Mouse (Mus musculus): ENCODE measurements around the gene Tril. TPM values are rescaled to one million over a fixed set of nuclear protein-coding genes. Genes with fewer than 3 reads are reported as not detected.

Tril gene
- total RNA-seq, 2 experiments from 2014 or later: 56.2 to 58.3 TPM

DNA sequence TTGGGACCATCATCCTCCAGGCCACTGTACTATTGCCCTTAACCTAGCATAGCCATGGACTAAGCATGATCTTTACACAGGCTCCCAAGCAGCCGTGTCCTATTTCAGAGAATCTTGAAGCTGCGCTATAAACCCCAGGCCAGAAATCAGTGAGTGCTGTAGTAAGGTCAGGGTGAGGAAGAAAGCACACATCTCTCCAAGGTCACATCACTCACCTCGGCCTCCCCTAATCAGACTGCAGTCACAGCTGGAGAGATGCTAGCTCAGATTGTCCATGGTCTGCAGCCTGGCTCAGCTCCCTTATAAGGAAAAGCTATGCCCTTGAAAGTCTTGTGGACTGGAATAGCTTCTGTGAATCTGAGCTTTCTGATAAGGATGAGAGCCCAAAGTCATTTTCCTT lies 13.4 kb downstream of the Tril start:
- no peak for DNase-seq (ENCODE audit: low spot score in 2 of 2)

DNA sequence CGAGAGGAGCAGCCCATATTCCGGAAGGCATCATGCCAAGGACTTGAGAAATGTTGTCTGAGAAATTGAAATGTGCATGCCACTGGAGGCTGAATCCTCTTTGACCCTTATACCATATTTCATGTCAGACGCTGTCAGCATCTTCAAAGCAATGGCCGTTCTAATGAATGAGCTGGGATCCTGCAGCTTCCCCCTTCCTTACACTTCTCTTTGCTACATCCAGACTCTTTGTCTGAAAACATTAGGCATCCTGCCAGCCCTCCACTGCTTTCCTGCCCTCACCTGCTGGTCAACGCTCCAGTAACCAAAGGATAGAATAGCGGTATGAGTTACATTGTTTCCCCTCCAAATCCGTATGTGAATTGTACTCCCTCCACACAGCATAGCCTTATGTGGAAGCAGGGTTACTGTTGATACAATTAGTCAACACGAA lies 14.0 kb downstream of the Tril start:
- DNase-seq (ENCODE audit: low spot score in 2 of 2): no peak

DNA sequence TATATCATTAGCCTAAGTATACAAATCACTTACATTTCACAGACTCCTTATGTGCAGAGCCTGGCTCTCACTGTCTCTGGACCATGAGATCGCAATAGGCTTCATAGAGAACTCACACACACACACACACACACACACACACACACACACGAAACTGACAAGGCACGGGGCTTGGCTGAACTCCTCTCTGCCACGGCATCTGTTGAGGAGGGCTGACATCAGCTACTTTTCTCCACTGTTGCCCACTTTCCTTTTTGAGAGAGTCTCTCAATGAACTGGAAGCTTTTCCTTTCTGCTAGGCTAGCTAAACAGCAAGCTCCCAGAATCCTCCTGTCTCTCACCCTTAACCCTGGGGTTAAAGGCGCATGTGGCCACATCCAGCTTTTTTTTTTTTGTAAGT lies 14.6 kb downstream of the Tril start:
- no peak for DNase-seq (ENCODE audit: low spot score in 2 of 2)

DNA sequence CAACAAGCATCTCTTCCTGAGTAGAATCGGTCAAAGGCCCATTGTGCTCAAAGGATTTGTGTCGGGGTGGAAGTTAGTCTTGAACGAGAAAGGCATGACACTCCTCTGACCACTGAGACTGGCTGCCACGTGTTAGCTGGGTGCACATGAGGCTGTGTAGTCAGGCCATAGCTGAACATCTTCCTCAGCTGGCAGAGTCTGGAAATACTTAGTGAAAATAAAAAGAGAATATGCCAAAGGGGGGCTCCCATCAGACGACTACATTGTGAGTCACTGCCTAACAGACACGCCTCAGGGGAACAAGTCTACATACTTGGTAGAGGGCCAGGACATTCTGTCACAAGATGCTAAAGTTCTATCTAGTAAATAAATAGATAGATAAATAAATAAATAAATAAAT lies 16.5 kb downstream of the Tril start:
- no peak for DNase-seq (ENCODE audit: low spot score in 2 of 2)

DNA sequence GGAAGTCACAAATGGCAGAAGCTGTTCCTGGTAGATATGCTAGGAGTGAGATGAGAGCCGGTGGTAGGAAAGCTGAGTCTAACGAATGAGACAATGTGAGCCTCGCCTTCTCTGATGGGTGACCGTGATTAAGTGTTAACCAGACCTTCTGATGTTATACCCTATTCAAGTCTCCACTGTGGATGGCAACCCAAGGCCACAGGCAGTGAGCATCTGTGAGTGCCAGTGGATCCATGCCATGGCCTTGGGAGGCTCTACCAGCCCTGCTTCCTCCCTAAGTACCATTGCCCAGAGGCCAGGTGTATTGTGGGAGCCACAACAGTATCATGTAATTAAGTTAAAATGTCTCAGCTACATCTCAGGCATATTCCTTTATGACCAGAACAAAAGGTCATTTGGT lies 17.1 kb downstream of the Tril start:
- no peak for DNase-seq (ENCODE audit: low spot score in 2 of 2)

DNA sequence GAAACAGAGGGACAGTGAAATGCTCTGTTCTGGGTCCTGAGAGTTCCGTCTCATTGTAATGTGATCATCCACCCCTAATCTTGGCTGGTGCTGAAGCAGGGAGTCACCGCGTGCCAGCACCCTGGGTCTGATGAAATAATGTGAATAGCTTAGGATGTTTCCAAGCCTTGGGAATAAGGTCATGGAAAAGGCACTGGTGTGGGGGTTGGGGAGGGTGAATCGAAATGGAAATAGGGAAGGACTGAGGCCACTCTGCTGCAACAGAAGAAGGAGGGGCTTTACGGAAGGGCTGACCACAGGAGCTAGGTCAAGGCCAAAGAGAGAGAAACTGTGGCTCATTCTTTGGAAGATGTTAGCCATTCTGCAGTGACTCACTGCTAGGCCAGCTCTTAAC lies 18.7 kb downstream of the Tril start:
- peak in 1 of 2 experiments; percentile 61 for DNase-seq (ENCODE audit: low spot score in 2 of 2)

DNA sequence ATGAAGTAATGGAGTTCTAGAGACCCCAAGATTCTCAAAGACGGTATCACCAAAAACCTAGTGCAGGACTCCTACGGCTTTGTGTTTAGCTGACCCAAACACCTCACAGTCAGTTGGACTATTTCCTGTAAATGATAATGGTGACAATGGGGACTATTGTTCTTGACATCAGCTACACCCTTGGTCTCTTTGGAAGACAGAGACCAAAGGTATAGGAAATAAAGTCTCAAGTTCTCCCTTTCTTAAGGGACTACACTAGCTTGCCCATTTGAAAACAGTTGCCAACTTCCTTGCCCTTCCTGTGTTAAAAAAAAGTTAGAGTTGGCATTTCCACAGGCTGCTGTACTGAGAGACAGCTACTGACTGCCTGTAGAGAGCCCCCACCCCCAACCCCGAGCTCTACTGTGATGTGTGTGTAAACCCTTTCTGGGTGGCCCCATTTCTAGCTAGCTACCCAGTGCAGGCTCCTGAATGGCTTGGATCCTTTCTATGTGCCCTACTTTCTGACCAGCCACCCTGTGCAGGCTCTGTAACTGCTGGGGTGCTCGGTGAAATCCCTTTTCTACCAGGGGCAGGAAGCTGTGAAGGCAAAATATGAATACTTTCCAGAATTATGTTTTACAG lies 19.2 kb downstream of the Tril start:
- peak in 1 of 2 experiments; percentile 48 for DNase-seq (ENCODE audit: low spot score in 2 of 2)

DNA sequence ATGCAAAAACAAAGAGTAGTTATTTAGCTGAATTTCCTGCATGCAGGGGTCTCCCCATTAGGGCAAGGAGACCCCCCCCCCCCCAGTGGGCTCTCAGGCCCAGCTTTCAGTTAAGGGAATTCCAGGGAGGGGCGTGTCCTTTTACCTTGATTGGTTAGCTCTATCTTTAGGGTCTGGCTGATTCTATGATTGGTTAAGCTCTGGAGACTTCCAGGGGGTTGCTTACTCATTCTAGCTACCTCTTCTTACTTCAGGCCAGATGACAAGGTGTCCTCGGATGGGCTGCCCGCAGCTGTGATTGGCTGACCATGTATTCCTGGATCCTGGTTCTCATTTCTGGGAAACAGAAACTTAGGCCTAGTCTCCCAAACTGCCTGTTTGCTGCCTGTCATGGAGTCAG lies 21.8 kb downstream of the Tril start:
- DNase-seq (ENCODE audit: low spot score in 2 of 2): no peak

DNA sequence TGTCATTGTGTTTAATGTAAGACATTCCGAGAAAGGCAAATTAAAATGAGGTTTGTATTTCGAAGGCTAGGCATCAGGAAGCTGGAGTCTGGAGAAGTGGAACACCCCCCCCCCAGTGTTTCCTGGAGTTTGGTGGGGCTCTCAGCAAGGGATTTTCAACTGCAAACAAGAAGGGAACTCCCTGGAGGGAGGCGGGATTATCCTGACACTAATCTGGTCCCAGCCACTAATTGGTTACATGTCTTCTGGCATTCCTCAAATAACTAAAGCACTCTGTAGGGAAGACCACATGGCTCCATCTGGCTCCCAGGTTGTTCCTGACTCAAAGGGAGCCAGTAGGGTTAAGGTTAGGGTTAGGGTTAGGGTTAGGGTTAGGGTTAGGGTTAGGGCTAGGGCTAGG lies 23.8 kb downstream of the Tril start:
- no peak for DNase-seq (ENCODE audit: low spot score in 2 of 2)

DNA sequence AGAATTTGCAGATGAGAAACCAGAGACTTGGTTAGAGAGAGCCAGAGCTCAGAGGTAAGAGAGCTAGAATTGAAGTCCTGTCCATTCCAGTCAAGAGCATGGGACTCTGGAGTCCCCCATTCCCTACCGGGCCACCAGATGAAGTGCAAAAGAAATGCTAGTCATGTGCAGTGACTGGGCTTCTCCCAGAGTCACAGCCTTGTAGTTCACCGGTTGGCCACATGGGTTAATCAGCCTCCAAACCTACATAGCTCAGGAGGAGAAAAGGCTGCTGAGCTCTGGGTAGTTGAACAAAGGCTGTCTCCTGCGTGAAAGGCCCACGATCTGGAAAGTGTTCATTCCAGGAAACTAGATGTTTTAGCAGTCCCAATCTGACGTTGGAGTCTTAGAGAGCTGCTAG lies 24.8 kb downstream of the Tril start:
- no peak for DNase-seq (ENCODE audit: low spot score in 2 of 2)

DNA sequence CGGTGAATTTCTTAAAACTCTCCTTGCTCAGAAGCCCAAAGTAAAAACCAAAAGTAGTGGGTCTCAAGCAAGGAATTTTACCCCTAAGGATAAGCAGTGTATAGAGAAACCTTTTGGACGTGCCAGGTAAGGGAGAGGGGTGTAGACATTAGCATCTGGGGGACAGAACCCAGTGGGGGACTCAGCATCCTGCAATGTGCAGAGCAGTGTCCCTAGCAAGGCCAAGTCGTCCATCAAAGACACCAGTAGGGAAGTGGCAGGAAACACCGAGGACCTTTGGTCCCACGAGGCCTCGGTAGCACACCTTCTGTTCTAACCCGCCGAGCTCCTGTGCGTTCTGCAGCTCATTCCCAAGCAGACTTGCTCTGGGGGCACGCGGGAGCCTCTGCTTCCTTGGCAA lies 25.6 kb downstream of the Tril start:
- no peak for DNase-seq (ENCODE audit: low spot score in 2 of 2)

DNA sequence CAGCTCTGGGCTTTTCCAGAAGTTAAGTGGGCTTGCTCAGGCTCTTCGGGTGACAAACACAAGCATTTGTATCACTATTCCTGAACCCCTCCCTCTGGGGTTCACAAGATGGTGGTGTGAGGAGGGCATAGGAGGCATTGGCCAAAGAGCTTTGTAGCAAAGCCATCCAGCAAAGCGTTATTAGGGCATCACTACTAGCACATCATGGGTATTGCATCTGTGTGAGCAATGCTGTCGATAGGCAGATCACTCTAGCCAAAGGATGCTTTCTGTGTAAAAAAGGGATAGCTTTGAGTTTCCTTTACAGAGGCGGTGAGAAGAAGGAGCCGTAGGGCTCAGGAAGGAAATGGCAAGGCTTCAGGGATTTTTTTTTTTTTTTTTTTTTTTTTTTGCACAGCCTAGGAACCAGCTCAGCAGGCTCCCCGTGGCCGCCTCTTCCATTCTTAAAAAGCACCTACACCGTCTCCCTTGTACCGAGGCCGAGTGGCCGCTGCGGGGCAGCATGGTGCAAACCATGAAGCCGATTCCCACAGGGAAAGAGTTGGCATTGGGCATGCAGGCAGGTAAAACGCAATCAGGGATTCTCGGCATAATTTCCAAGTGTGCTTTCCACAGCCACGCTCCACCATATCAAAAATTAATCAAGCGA lies 26.2 kb downstream of the Tril start:
- DNase-seq (ENCODE audit: low spot score in 2 of 2): peak; percentile 81 to 89

DNA sequence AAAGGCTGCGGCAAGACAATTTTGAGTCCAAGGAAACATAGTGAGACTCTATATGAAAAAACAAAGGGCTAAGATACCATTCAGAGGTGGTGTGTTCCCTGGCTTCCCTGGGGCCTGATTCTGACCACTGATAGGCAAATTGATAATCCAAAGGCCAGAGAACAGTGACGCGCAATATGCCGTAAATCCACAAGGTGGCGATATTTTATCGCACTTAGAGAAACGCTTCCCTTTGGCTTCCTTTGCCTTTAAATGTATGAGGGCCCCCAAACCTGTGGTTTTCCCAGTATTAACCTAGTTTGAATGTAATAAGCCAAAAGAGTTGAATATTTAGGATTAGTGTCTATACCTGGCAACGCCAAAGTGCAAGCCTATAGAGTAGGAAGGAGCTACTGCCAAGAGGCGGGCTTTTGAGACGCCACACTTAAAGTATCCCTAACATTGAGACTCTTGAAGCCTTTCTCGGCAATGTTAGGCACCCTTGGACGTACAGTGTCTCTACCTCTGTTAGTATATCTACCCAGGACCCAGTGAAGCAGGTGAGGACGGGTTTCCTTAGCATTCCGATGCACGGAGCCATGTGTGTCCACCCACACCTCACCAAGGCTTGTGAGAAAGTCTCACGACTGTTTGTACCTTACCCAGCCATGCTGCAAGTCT lies 37.6 kb downstream of the Tril start:
- DNase-seq (ENCODE audit: low spot score in 2 of 2): peak; percentile 58 to 76

DNA sequence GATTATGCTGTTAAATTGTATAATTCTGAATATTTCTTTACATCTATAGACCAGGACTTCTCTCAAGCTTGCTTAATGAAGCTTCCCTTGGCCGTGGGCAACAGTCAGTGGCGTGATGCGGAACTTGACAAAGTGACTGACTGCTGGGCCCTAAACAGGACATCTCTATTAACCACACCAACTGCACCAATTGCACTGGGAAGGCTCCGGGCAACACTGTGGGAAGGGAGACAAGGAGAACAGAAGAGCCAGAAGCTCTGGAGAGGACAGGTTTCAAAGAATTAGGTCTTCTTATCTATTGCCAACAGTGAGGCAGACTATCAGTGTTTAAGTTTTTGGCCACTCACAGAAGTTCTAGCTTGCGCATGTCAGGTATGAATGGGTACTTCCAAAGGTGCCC lies 38.4 kb downstream of the Tril start:
- DNase-seq (ENCODE audit: low spot score in 2 of 2): no peak

DNA sequence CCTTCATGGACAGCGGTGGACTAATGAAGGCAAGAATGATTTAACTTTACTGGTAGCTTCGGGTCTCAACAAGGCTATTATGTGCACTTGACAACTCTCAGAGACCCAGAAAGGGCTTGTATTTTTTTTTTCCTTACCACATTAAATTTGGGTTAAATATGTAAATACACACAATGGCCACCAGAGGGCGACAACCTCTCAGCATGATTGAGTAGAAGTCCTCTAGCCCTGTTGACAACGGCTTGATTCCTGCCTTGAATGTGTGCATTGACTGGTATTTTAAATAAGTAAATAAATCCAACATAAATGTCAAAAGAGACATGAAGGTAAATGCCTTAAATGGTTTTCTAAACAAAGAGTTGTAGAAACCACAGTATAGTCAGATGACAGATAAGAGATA lies 39.5 kb downstream of the Tril start:
- DNase-seq (ENCODE audit: low spot score in 2 of 2): peak; percentile 25 to 74

DNA sequence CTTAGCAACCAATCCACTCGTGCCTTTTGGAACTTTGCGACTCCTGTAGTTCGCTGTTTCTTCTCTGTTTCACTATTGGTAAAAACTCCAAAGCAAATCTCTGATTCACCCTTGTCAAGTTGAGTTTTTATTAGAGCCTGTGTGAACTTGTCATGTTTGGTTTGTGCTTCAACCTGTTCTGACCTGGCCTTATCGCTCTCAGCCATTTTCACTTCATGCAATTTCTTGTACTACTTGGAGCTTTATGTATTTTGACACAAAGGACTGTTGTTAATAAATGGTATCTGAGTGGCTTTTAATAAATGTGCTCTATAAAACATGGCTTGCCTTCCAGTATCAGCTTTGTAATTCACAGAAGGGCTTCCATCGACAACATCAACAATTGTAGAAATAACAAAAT lies 40.6 kb downstream of the Tril start:
- no peak for DNase-seq (ENCODE audit: low spot score in 2 of 2)

DNA sequence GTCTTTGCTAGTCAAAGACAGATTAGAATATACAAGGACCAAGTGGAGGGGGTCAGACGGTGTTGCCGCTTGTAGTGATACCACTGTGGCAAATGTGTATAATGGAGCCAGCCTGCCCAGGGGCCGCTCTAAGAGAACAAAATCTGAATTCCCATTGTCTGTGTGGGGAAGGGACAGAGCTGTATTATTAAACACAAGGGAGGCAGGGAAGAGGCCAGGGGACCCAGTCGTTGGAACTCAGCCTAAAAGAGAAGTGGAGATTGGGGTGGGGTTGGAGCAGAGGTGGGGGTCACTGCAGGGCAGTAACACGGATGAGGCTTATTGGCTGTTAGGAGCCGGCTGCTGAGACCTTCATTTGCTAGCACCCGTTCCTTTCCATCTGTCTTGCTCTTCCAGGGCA lies 41.1 kb downstream of the Tril start:
- no peak for DNase-seq (ENCODE audit: low spot score in 2 of 2)

DNA sequence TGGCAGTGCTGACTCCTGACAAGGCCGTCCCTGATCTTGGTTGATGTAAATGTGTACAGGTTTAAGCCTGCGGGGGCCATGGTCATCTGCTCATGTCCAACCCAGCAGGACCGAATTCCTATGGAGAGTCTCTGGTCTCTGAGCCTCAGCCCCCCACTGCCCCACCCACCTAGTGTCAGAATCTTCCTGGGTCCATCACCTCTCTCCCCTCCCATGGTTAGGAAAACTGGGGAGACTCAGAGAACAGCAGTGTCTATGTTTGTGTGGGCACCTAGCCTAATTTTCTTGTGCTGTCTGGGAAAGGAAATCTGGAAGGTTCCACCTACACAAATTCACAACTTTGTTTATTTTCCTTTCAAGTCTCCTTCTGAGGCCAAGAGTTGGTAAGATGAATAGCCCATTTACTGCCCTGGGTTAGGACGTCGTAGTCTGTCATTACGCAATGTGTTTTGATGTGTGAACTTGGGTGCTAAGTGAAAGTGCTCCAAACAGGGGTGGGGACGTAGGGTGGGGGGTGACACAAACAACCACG lies 42.1 kb downstream of the Tril start:
- no peak for DNase-seq (ENCODE audit: low spot score in 2 of 2)

DNA sequence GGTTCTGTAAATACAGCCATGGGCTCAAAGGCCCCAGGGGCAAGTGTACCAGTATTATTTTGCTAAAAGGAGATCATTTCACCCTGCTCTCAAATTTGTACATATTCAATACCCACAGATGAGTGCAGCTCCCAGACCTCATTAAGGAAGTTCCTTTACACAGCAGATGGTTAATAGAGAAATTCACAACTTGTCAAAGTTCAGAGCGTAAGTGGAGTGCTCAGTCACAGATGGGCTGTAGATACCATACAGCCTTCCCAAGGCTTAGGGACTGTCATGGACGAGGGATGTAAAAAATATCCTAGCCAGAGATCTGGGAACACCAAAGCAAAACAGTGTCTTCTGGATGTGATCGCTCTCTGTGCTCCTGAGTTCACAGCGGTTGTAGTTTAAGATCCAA lies 52.4 kb downstream of the Tril start:
- DNase-seq (ENCODE audit: low spot score in 2 of 2): no peak

DNA sequence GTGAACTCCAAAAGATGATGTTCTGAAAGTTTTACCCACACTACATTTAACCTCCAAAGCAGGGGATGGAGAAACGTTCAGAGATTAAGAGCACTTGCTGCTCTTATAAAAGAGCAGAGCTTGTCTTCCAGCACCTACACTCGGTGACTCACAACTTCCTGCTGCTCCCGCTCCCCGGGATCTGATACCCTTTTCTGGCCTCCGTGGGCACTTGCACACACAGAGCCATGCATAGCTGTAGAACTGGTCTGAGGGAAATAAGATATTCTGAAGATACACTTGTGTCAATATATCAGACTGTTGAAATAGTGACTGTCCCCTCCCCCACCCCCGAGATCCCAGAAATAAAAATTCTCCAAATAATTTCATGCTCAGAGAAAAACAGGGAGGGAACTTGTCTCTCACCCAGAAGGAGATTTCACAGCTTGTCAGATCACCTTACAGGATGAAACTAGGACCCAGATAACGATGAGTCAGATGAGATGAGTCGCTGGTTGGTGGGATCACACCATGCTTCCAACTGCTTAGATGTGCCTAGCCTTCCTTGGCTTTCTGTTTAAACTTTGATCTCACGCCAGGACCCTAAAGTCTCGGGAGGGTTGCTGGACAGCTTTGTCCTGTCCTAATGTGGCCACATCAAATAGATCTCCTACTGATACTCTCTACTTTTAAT lies 54.3 kb downstream of the Tril start:
- no peak for DNase-seq (ENCODE audit: low spot score in 2 of 2)

DNA sequence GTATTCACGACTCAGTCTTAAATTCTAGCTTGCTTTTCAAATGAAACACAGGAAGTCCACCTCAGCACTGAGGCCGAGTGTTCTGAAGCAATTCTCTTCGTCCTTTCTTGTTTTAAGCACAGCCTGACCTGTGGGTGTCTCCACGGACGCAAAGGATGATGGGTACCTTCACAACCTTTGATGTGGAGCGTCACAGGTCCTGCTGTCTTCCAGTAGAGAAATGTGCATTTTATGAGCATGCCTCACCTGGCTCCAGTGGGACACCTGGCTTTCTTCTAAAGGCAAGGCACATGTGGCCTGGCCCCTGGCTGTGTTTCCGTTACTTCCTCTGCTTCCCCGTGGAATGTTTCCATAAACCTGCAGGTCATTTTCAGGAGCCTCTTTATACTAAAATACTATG lies 54.9 kb downstream of the Tril start:
- DNase-seq (ENCODE audit: low spot score in 2 of 2): no peak

Data from layer of hippocampus, postnatal 14 days (tissue).